Mouse (Mus musculus) c-Kit-positive CD71-positive TER-119-negative erythroid progenitor cells, embryonic 14.5 days (primary cell): ENCODE measurements around the gene Top3a.
"Not testable (repeated sequence)": the region's sequence is repeated elsewhere in the genome, so short reads cannot be mapped to it uniquely, and the experiment has no call there.

Experiments
- DNase-seq: peaks from one replicate; pipeline ENCODE4 v3.0.0-alpha.2; 2013; ENCODE audit warnings: low read depth

Gene Top3a

GRCm38 (mm10) chr11:60776829-60777740 is at the start of gene Top3a, which contains the start of gene Smcr8:
Gene Top3a, minus strand, starts transcription at chr11:60777365.
Gene Smcr8, plus strand, starts transcription at chr11:60777524.
- peak; percentile 84 for DNase-seq

GRCm38 (mm10) chr11:60826700-60827099 is 49.5 kb upstream of the Top3a start:
- no peak for DNase-seq

- DNase-seq, result no peak
Observed at GRCm38 (mm10) chr11:60825191-60825590, 48.0 kb upstream of the Top3a start.

- DNase-seq, result no peak
Observed at GRCm38 (mm10) chr11:60823771-60824170, 46.6 kb upstream of the Top3a start.

- no peak for DNase-seq
Observed at GRCm38 (mm10) chr11:60816398-60816797, 39.2 kb upstream of the Top3a start.

- not testable (repeated sequence) for DNase-seq
Observed at GRCm38 (mm10) chr11:60811618-60812017, 34.5 kb upstream of the Top3a start, which contains the start of gene Shmt1. Gene Shmt1, minus strand, starts transcription at chr11:60811718.

- DNase-seq, result peak; percentile 79
Observed at GRCm38 (mm10) chr11:60811054-60811460, 33.9 kb upstream of the Top3a start.

GRCm38 (mm10) chr11:60810046-60810965 is 33.1 kb upstream of the Top3a start:
- no peak for DNase-seq

- DNase-seq, result no peak
Observed at GRCm38 (mm10) chr11:60809546-60809945, 32.4 kb upstream of the Top3a start.

- no peak for DNase-seq
Observed at GRCm38 (mm10) chr11:60808286-60809070, 31.3 kb upstream of the Top3a start.

- DNase-seq, result no peak
Observed at GRCm38 (mm10) chr11:60800892-60801291, 23.7 kb upstream of the Top3a start.

GRCm38 (mm10) chr11:60799977-60800376 is 22.8 kb upstream of the Top3a start:
- DNase-seq, result no peak

- no peak for DNase-seq
Observed at GRCm38 (mm10) chr11:60796342-60796741, 19.2 kb upstream of the Top3a start.

- no peak for DNase-seq
Observed at GRCm38 (mm10) chr11:60790472-60790871, 13.3 kb upstream of the Top3a start.

GRCm38 (mm10) chr11:60787595-60787994 is 10.4 kb upstream of the Top3a start:
- DNase-seq, result no peak

- no peak for DNase-seq
Observed at GRCm38 (mm10) chr11:60784179-60784922, 7.2 kb upstream of the Top3a start.

GRCm38 (mm10) chr11:60779673-60780189 is 2.6 kb upstream of the Top3a start:
- no peak for DNase-seq

- DNase-seq, result no peak
Observed at GRCm38 (mm10) chr11:60777801-60778370, 721 bp upstream of the Top3a start.

GRCm38 (mm10) chr11:60776107-60776828 is 897 bp downstream of the Top3a start:
- DNase-seq, result no peak

GRCm38 (mm10) chr11:60775578-60775977 is 1.6 kb downstream of the Top3a start:
- no peak for DNase-seq
